Mouse (Mus musculus) C2C12 (cell line): Measurements from ENCODE around the gene Tenm2.

Source experiments
- CEBPB ChIP-seq: IDR thresholded peaks from one replicate; pipeline ENCODE4 v1.6.1; 2011; ENCODE audit warnings: low read depth, mild to moderate bottlenecking, control low read depth, moderate library complexity
- CTCF ChIP-seq: IDR thresholded peaks from one replicate; pipeline ENCODE4 v1.5.1; 2011; ENCODE audit not compliant: control insufficient read depth, insufficient read depth, insufficient read length
- MAX ChIP-seq: IDR thresholded peaks from one replicate; pipeline ENCODE4 v1.6.1; 2011; ENCODE audit warnings: mild to moderate bottlenecking, control low read depth
- MYOD1 ChIP-seq: IDR thresholded peaks from one replicate; pipeline ENCODE4 v1.6.1; 2011; ENCODE audit warnings: low read depth; ENCODE audit not compliant: control insufficient read depth, insufficient read length
- MYOG ChIP-seq: IDR thresholded peaks from one replicate; pipeline ENCODE4 v1.6.1; 2011; ENCODE audit not compliant: control insufficient read depth, insufficient read length; ENCODE audit errors: extremely low read depth
- USF1 ChIP-seq: IDR thresholded peaks from one replicate; pipeline ENCODE4 v1.6.1; 2011; ENCODE audit warnings: low read depth, mild to moderate bottlenecking, control low read depth, moderate library complexity

GRCm38 (mm10) chr11:36604815-36605382 is 630.9 kb downstream of the Tenm2 start:
- TF ChIP-seq CTCF (no peak), MAX (no peak), USF1 (no peak), MYOG (no peak), MYOD1 (no peak), CEBPB (no peak)
